Mouse (Mus musculus): ENCODE measurements around the gene Tdrd9. TPM values are rescaled to one million over a fixed set of nuclear protein-coding genes. Genes with fewer than 3 reads are reported as not detected.

Gene Tdrd9
- total and polyA plus RNA-seq, 3 experiments = 28.9 to 46.5 TPM; not detected in 1

DNA sequence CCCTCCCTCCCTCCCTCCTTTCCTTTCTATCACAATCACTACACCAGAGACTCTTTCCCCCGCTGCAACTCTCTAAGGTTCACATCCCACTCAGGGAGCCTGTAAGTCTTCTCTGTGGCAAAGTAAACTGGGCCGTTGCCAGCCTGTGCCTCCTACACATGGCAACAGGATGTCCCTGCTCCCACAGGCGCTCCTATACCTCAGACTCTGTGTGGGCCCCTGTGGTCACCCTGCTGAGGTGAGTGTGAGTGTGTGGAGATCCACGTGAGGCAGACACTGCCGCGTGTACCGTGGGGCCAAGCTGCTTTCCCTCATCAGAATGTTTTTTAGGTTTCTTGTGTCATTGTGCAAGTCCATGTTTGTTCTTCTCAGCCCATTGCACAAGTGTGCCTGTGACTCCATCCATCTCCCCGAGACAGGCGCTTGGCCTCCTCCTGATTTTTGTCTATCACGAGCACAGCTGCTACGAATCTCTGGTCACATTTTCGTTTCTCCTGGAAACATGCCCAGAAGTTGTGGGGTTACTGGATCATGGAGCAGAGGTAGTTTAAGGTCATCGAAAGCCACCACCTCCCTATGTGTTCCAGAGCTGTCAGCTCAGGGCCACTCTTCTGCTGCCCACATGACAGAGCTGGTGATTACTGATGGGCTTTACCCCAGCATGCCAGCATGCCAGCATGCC lies 124.8 kb downstream of the Tdrd9 start:
- no peak overlapping the region for H3K9ac ChIP-seq (ENCODE audit: control insufficient read depth, low read depth, low read length, poor library complexity, severe bottlenecking)
- H3K27me3 ChIP-seq (ENCODE audit: control insufficient read depth in 1 of 2, insufficient read depth in 2 of 2, low read length in 2 of 2) = no peaks in the 10 kb centered on the region
- H3K4me1 ChIP-seq (ENCODE audit: control insufficient read depth in 1 of 2, insufficient read depth in 2 of 2, low read length in 2 of 2) = no peaks in the 10 kb centered on the region
- DNase-seq (ENCODE audit: low read depth, low spot score) = no peak
- H3K4me3 ChIP-seq (ENCODE audit: control insufficient read depth in 1 of 2, insufficient read depth in 1 of 2, low read depth in 2 of 2, low read length in 2 of 2) = no peak overlapping the region
- TF ChIP-seq MYB (IDR thresholded peaks at IDR 0.05; ENCODE audit: low read depth, low read length) (no peak), EP300 (IDR thresholded peaks at IDR 0.05; ENCODE audit: low read depth in 1 of 2, low read length in 2 of 2) (peak in 1 of 2 experiments; percentile 53; a peak in 2 of 4 replicates)
- H3K9me3 ChIP-seq (replicated peaks; ENCODE audit: insufficient read depth, low read length) = peaks cover 2% of the 10 kb centered on the region
- no peaks in the 10 kb centered on the region for H3K79me2 ChIP-seq (ENCODE audit: control insufficient read depth, insufficient read depth, low read length, poor library complexity)
- H3K36me3 ChIP-seq (ENCODE audit: control insufficient read depth in 1 of 2, insufficient read depth in 2 of 2, low read length in 2 of 2) = no peaks in the 10 kb centered on the region
- H3K27ac ChIP-seq (ENCODE audit: control insufficient read depth, low read depth, low read length) = no peak overlapping the region

GRCm38 (mm10) chr12:112096733-112097117 lies 125.4 kb downstream of the Tdrd9 start:
- H3K27me3 ChIP-seq (ENCODE audit: control insufficient read depth in 1 of 2, insufficient read depth in 2 of 2, low read length in 2 of 2) = no peaks in the 10 kb centered on the region
- H3K27ac ChIP-seq (ENCODE audit: control insufficient read depth, low read depth, low read length) = no peak overlapping the region
- H3K9me3 ChIP-seq (replicated peaks; ENCODE audit: insufficient read depth, low read length) = peaks cover 2% of the 10 kb centered on the region
- no peaks in the 10 kb centered on the region for H3K79me2 ChIP-seq (ENCODE audit: control insufficient read depth, insufficient read depth, low read length, poor library complexity)
- no peaks in the 10 kb centered on the region for H3K36me3 ChIP-seq (ENCODE audit: control insufficient read depth in 1 of 2, insufficient read depth in 2 of 2, low read length in 2 of 2)
- H3K4me1 ChIP-seq (ENCODE audit: control insufficient read depth in 1 of 2, insufficient read depth in 2 of 2, low read length in 2 of 2) = no peaks in the 10 kb centered on the region
- no peak overlapping the region for H3K9ac ChIP-seq (ENCODE audit: control insufficient read depth, low read depth, low read length, poor library complexity, severe bottlenecking)
- DNase-seq (ENCODE audit: low read depth, low spot score) = no peak
- TF ChIP-seq TBP (IDR thresholded peaks at IDR 0.05; ENCODE audit: low read depth, low read length) = no peak
- no peak for TF ChIP-seq MEF2A (IDR thresholded peaks at IDR 0.05; ENCODE audit: extremely low read depth, insufficient replicate concordance, low read depth, low read length, poor library complexity, severe bottlenecking)
- TF ChIP-seq ZC3H11A (IDR thresholded peaks at IDR 0.05; ENCODE audit: low read depth, low read length) = no peak
- no peak for TF ChIP-seq BHLHE40 (IDR thresholded peaks at IDR 0.05; ENCODE audit: borderline replicate concordance, low read depth, low read length)
- no peak overlapping the region for H3K4me3 ChIP-seq (ENCODE audit: control insufficient read depth in 1 of 2, insufficient read depth in 1 of 2, low read depth in 2 of 2, low read length in 2 of 2)

DNA sequence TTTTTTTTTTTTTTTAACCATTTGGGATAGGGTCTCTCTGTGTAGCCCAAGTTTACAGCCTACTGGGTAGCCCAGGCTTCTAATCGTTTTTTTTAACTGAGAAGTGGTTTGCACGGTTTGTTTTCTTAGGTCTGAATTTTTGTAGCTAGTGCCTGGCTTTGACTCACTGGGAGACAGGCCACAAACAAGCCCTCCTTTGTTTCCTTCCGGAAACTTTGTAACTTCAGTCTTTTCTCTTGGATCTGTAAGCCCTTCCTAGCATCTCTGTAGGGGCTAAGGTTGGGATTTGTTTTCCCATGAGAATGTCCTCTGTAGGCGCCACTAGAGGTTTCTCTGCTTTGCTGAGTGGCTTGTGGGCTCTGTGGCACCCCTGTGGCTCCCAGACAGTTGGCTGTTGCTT lies 128.7 kb downstream of the Tdrd9 start:
- Histone ChIP-seq H3K79me2 (ENCODE audit: control insufficient read depth, insufficient read depth, low read length, poor library complexity) (no peaks in the 10 kb centered on the region), H3K9ac (ENCODE audit: control insufficient read depth, low read depth, low read length, poor library complexity, severe bottlenecking) (no peak overlapping the region), H3K27me3 (ENCODE audit: control insufficient read depth in 1 of 2, insufficient read depth in 2 of 2, low read length in 2 of 2) (no peaks in the 10 kb centered on the region), H3K36me3 (ENCODE audit: control insufficient read depth in 1 of 2, insufficient read depth in 2 of 2, low read length in 2 of 2) (no peaks in the 10 kb centered on the region), H3K4me1 (ENCODE audit: control insufficient read depth in 1 of 2, insufficient read depth in 2 of 2, low read length in 2 of 2) (no peaks in the 10 kb centered on the region), H3K4me3 (ENCODE audit: control insufficient read depth in 1 of 2, insufficient read depth in 1 of 2, low read depth in 2 of 2, low read length in 2 of 2) (no peak overlapping the region), H3K27ac (ENCODE audit: control insufficient read depth, low read depth, low read length) (no peak overlapping the region), H3K9me3 (replicated peaks; ENCODE audit: insufficient read depth, low read length) (no peaks in the 10 kb centered on the region; the same call in none of the 2 replicates)
- DNase-seq (ENCODE audit: low read depth, low spot score) = no peak
- TF ChIP-seq ZMIZ1 (IDR thresholded peaks at IDR 0.05; ENCODE audit: low read depth, low read length) (no peak), JUND (IDR thresholded peaks at IDR 0.05; ENCODE audit: low read depth, low read length) (no peak), POLR2AphosphoS5 (IDR thresholded peaks at IDR 0.05; ENCODE audit: borderline replicate concordance, low read depth, low read length) (no peak), ZC3H11A (IDR thresholded peaks at IDR 0.05; ENCODE audit: low read depth, low read length) (no peak), BHLHE40 (IDR thresholded peaks at IDR 0.05; ENCODE audit: borderline replicate concordance, low read depth, low read length) (no peak), MYB (IDR thresholded peaks at IDR 0.05; ENCODE audit: low read depth, low read length) (no peak), MXI1 (IDR thresholded peaks at IDR 0.05; ENCODE audit: low read depth, low read length) (no peak), MAX (IDR thresholded peaks at IDR 0.05; ENCODE audit: low read length) (no peak)
